Mouse (Mus musculus): Measurements from ENCODE around the gene Spp1.
"Not testable (repeated sequence)": the region's sequence is repeated elsewhere in the genome, so short reads cannot be mapped to it uniquely, and the experiment has no call there.

Gene Spp1

GRCm38 (mm10) chr5:104436406-104437076, 1.6 kb downstream of the Spp1 start:
- no peak for DNase-seq (ENCODE audit: low read depth)

- no peak for DNase-seq (ENCODE audit: low read depth)
Observed at GRCm38 (mm10) chr5:104442396-104442795, 7.5 kb downstream of the Spp1 start.

- DNase-seq (ENCODE audit: low read depth) = no peak
Observed at GRCm38 (mm10) chr5:104442850-104443249, 7.9 kb downstream of the Spp1 start.

GRCm38 (mm10) chr5:104446156-104446555, 11.2 kb downstream of the Spp1 start:
- DNase-seq (ENCODE audit: low read depth) = peak; percentile 4

GRCm38 (mm10) chr5:104448346-104448745, 13.4 kb downstream of the Spp1 start:
- not testable (repeated sequence) for DNase-seq (ENCODE audit: low read depth)

GRCm38 (mm10) chr5:104449491-104449890, 14.6 kb downstream of the Spp1 start:
- DNase-seq (ENCODE audit: low read depth) = no peak

GRCm38 (mm10) chr5:104453075-104453474, 18.2 kb downstream of the Spp1 start:
- no peak for DNase-seq (ENCODE audit: low read depth)

- DNase-seq (ENCODE audit: low read depth) = no peak
Observed at GRCm38 (mm10) chr5:104454564-104454963, 19.6 kb downstream of the Spp1 start.

GRCm38 (mm10) chr5:104458832-104459705, 24.2 kb downstream of the Spp1 start, which contains the start of gene Pkd2:
Pkd2 (plus strand) TSS chr5:104459450.
- DNase-seq (ENCODE audit: low read depth) = no peak

- DNase-seq (ENCODE audit: low read depth) = peak; percentile 2
Observed at GRCm38 (mm10) chr5:104459706-104460455, 25.0 kb downstream of the Spp1 start.

GRCm38 (mm10) chr5:104460456-104460838, 25.5 kb downstream of the Spp1 start:
- no peak for DNase-seq (ENCODE audit: low read depth)

GRCm38 (mm10) chr5:104460856-104461255, 25.9 kb downstream of the Spp1 start:
- DNase-seq (ENCODE audit: low read depth) = no peak

GRCm38 (mm10) chr5:104465279-104465678, 30.4 kb downstream of the Spp1 start:
- DNase-seq (ENCODE audit: low read depth) = no peak

- no peak for DNase-seq (ENCODE audit: low read depth)
Observed at GRCm38 (mm10) chr5:104465731-104466130, 30.8 kb downstream of the Spp1 start.

GRCm38 (mm10) chr5:104466816-104467215, 31.9 kb downstream of the Spp1 start:
- DNase-seq (ENCODE audit: low read depth) = no peak

GRCm38 (mm10) chr5:104468586-104468985, 33.7 kb downstream of the Spp1 start:
- DNase-seq (ENCODE audit: low read depth) = no peak

GRCm38 (mm10) chr5:104470981-104471391, 36.1 kb downstream of the Spp1 start:
- DNase-seq (ENCODE audit: low read depth) = no peak

GRCm38 (mm10) chr5:104472371-104472770, 37.5 kb downstream of the Spp1 start:
- DNase-seq (ENCODE audit: low read depth) = peak; percentile 25

- DNase-seq (ENCODE audit: low read depth) = no peak
Observed at GRCm38 (mm10) chr5:104480367-104480766, 45.4 kb downstream of the Spp1 start.

- DNase-seq (ENCODE audit: low read depth) = no peak
Observed at GRCm38 (mm10) chr5:104482856-104483255, 47.9 kb downstream of the Spp1 start.
